17 mouse cellular contexts compared by ENCODE assay signal in genomic region chr2:138760439-138760963, GRCm38 (mm10).
DNase-seq lines count a peak whose midpoint lies in the region; ATAC-seq and TF ChIP-seq lines count a peak whose summit lies in the region.
"Had no signal": no experiment of that assay in that cellular context is flagged by ENCODE, and none has a peak within 500 bp of the region (broad histone marks: within the 10 kb centered on the region; RNA-seq: fewer than 3 reads in every experiment).

No protein-coding gene starts in this region.

- TF ChIP-seq CTCF in liver, adult 2 months (IDR thresholded peaks at IDR 0.05; ENCODE audit: low read depth, low read length), result no peak

- no peak for ATAC-seq in liver, embryonic 11.5 days (replicated peaks; ENCODE audit: low FRiP score)
- ATAC-seq: forebrain, embryonic 16.5 days had no signal

- peak; percentile 26 for DNase-seq in cerebellum, adult 9-10 months
- DNase-seq in cerebellum, postnatal 25 days, result no peak
- DNase-seq in kidney, adult 9 months, result peak; percentile 19
- no peak for DNase-seq in kidney, postnatal 10 days
- DNase-seq in liver, adult 2 months (ENCODE audit: extremely low read depth, low read depth, low spot score), result peak; percentile 5
- DNase-seq in liver, embryonic 11.5 days (ENCODE audit: low spot score), result no peak
- no peak for DNase-seq in ovary, postnatal 36 days (ENCODE audit: low spot score)
- DNase-seq: adrenal gland, postnatal 10 days; cerebellum, adult 18-20 months; cerebellum, postnatal 10 days; gastrocnemius, postnatal 36 days; heart, adult 11 months; heart, postnatal 36 days had no signal

- H3K4me1 ChIP-seq in liver, adult 2 months (ENCODE audit: control insufficient read depth, insufficient read depth, low read length), result no peaks in the 10 kb centered on the region
- no peaks in the 10 kb centered on the region for H3K4me1 ChIP-seq in liver, embryonic 11.5 days (replicated peaks; ENCODE audit: control insufficient read depth, insufficient read depth, low read length)
- H3K4me1 ChIP-seq: embryonic facial prominence, embryonic 12.5 days; heart, embryonic 13.5 days; hindbrain, embryonic 15.5 days had no signal

- WGBS in liver, adult 2 months, result 67% methylated on average over 3 of the region's 3 CpGs
- 73% methylated on average over 3 of the region's 3 CpGs for WGBS in liver, embryonic 11.5 days

- no peak overlapping the region for H3K27ac ChIP-seq in liver, adult 2 months (replicated peaks; ENCODE audit: insufficient read depth, low read depth, low read length)
- no peak overlapping the region for H3K27ac ChIP-seq in liver, embryonic 11.5 days (ENCODE audit: low read depth, low read length)
- H3K27ac ChIP-seq: embryonic facial prominence, embryonic 12.5 days; heart, embryonic 13.5 days; hindbrain, embryonic 15.5 days had no signal

- TF ChIP-seq POLR2A in liver, adult 2 months (IDR thresholded peaks at IDR 0.05; ENCODE audit: extremely low read depth, insufficient read depth, low read length), result no peak

- H3K4me3 ChIP-seq in liver, adult 2 months (ENCODE audit: insufficient read depth, low read depth, low read length), result no peak overlapping the region
- H3K4me3 ChIP-seq in liver, embryonic 11.5 days (ENCODE audit: low read depth, low read length), result no peak overlapping the region
- H3K4me3 ChIP-seq: embryonic facial prominence, embryonic 12.5 days; heart, embryonic 13.5 days; hindbrain, embryonic 15.5 days had no signal

- no peaks in the 10 kb centered on the region for H3K36me3 ChIP-seq in liver, adult 2 months (ENCODE audit: control insufficient read depth, insufficient read depth, low read length)
- no peaks in the 10 kb centered on the region for H3K36me3 ChIP-seq in liver, embryonic 11.5 days (ENCODE audit: control insufficient read depth, insufficient read depth, low read length)
- H3K36me3 ChIP-seq: embryonic facial prominence, embryonic 12.5 days; heart, embryonic 13.5 days; hindbrain, embryonic 15.5 days had no signal

- H3K27me3 ChIP-seq in liver, adult 2 months (ENCODE audit: control insufficient read depth, insufficient read depth, low read length), result no peaks in the 10 kb centered on the region
- no peaks in the 10 kb centered on the region for H3K27me3 ChIP-seq in liver, embryonic 11.5 days (replicated peaks; ENCODE audit: control insufficient read depth, insufficient read depth, low read length)
- H3K27me3 ChIP-seq: embryonic facial prominence, embryonic 12.5 days; heart, embryonic 13.5 days; hindbrain, embryonic 15.5 days had no signal

- no peak overlapping the region for H3K4me2 ChIP-seq in liver, embryonic 11.5 days
- H3K4me2 ChIP-seq: embryonic facial prominence, embryonic 12.5 days; heart, embryonic 13.5 days; hindbrain, embryonic 15.5 days had no signal

- no peak overlapping the region for H3K9ac ChIP-seq in liver, adult 2 months (ENCODE audit: low read depth, low read length)
- H3K9ac ChIP-seq in liver, embryonic 11.5 days (ENCODE audit: low read depth, low read length), result no peak overlapping the region
- H3K9ac ChIP-seq: embryonic facial prominence, embryonic 12.5 days; heart, embryonic 13.5 days; hindbrain, embryonic 15.5 days had no signal

- no peaks in the 10 kb centered on the region for H3K79me2 ChIP-seq in liver, adult 2 months (ENCODE audit: control insufficient read depth, insufficient read depth, low read length)

- no peaks in the 10 kb centered on the region for H3K9me3 ChIP-seq in liver, embryonic 11.5 days (ENCODE audit: control insufficient read depth, low read length)
- H3K9me3 ChIP-seq: embryonic facial prominence, embryonic 12.5 days; heart, embryonic 13.5 days; hindbrain, embryonic 15.5 days had no signal

Comparison
In these comparisons a context has a peak if more than half of its experiments do, and no peak if none do; other contexts are left out.
1. DNase-seq: peak in cerebellum, adult 9-10 months (single experiment), kidney, adult 9 months (single experiment) and liver, adult 2 months (single experiment); none in cerebellum, postnatal 25 days (0 of 2), kidney, postnatal 10 days (single experiment), liver, embryonic 11.5 days (single experiment) and ovary, postnatal 36 days (single experiment).